Mouse (Mus musculus) hindbrain, embryonic 10.5 days (tissue): ENCODE measurements at regions not wholly inside any gene's neighbourhood (a gene's known extent, or its start where the extent isn't known, plus 50 kb on each side); places are given as distances from the start of the nearest gene placed in this dataset.

Experiments
- DNase-seq: peaks from one replicate; pipeline ENCODE4 v3.0.0-alpha.2; 2017; ENCODE audit warnings: low spot score
- H3K27ac ChIP-seq: fragments of 300-500 bp; sonication (generic); 2 replicates; pipeline ENCODE4 v1.5.1; 2016; ENCODE audit warnings: mild to moderate bottlenecking, moderate library complexity
- H3K27me3 ChIP-seq: fragments of 300-500 bp; sonication (generic); 2 replicates; pipeline ENCODE4 v1.6.1; 2016; ENCODE audit warnings: mild to moderate bottlenecking; ENCODE audit not compliant: poor library complexity, insufficient read depth, severe bottlenecking
- H3K36me3 ChIP-seq: fragments of 300-500 bp; sonication (generic); 2 replicates; pipeline ENCODE4 v1.6.1; 2016; ENCODE audit warnings: mild to moderate bottlenecking, moderate library complexity
- H3K4me1 ChIP-seq: fragments of 300-500 bp; sonication (generic); replicated peaks from 2 replicates; pipeline ENCODE4 v1.6.1; 2016; ENCODE audit warnings: mild to moderate bottlenecking
- H3K4me3 ChIP-seq: fragments of 300-500 bp; sonication (generic); 2 replicates; pipeline ENCODE4 v1.5.1; 2016; ENCODE audit warnings: mild to moderate bottlenecking, moderate library complexity
- H3K9me3 ChIP-seq: fragments of 300-500 bp; sonication (generic); 2 replicates; pipeline ENCODE4 v1.6.1; 2016; ENCODE audit warnings: mild to moderate bottlenecking, moderate library complexity
- WGBS: fragments of 180-500 bp; shearing (Covaris S2); methylation state at CpG from one replicate; pipeline ENCODE4 v1.1.7; 2016; 5-methylcytosine and 5-hydroxymethylcytosine counted together

DNA sequence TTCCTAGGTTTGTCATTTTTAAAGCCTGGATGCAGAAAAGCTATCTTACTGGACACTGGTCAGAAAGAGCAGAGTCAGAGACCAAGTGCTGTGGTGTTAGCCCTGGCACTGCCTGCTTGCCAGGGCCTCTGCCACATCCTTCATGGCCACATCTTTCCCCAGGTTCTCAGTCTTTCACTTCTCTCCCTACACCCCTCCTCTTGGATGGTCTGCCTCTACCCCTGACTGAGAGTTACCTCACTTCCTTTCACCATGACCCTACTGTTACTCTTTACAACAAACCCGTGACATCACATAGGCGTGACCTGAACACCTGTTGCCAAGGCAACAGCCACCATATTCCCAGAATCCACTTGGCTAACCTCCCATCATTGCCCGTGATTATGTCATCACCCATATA lies 191.6 kb upstream of the Jade1 start:
- no peak for DNase-seq
- no peak overlapping the region for H3K27ac ChIP-seq
- WGBS: 92% methylated on average over 3 of the region's 3 CpGs
- no peaks in the 10 kb centered on the region for H3K36me3 ChIP-seq
- peaks cover 6% of the 10 kb centered on the region; the same call in 1 of the 2 replicates for H3K4me1 ChIP-seq
- H3K9me3 ChIP-seq: no peaks in the 10 kb centered on the region
- no peak overlapping the region for H3K4me3 ChIP-seq
- no peaks in the 10 kb centered on the region for H3K27me3 ChIP-seq

DNA sequence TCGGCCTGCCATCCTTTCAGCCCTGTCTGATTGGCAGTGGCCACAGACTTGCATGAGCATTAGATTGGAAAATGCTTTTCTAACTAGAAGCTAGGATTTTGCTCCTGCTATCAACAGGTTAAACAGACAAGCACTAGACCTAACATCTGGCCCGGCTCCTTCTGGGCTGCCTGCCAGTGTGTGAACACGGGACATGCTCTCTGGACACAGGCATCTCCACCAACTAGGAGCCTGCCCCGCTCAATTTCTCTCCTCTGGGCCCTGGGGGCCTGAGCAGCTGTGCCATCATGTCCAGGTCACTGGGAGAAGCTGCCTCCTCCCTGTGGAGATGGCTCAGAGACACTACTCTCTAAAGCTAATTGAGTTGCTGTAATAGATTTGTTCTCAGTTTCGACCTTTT lies 195.3 kb upstream of the Jade1 start:
- Histone ChIP-seq H3K4me1 (0 out of 2 replicates have a peak, but pooled peaks cover 2% of the 10 kb centered on the region), H3K36me3 (no peaks in the 10 kb centered on the region), H3K27me3 (no peaks in the 10 kb centered on the region), H3K27ac (no peak overlapping the region), H3K4me3 (no peak overlapping the region), H3K9me3 (no peaks in the 10 kb centered on the region)
- no peak for DNase-seq
- WGBS: 69% methylated on average over 5 of the region's 5 CpGs

DNA sequence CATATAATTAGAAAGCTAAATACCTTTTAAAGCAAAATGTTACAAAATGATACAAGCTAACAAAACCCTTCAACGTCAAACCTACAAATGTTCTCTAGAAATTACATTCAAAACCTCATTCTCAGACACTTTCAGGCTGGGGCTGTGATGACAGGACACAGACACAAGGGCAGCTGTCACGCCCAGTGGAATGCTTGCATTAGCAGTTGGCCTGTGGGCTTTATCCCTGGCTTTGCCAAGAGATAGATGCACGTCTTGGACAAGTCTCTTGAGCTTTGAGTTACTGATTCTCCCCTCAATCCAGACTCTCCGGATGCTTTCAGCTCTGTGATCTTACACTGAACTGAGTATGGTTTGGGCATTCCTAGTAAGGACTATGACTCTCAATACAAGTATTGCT lies 196.1 kb upstream of the Jade1 start:
- no peak for DNase-seq
- 73% methylated on average over 4 of the region's 4 CpGs for WGBS
- Histone ChIP-seq H3K36me3 (no peaks in the 10 kb centered on the region), H3K4me1 (0 out of 2 replicates have a peak, but pooled peaks cover 2% of the 10 kb centered on the region), H3K27me3 (no peaks in the 10 kb centered on the region), H3K27ac (no peak overlapping the region), H3K4me3 (no peak overlapping the region), H3K9me3 (no peaks in the 10 kb centered on the region)

DNA sequence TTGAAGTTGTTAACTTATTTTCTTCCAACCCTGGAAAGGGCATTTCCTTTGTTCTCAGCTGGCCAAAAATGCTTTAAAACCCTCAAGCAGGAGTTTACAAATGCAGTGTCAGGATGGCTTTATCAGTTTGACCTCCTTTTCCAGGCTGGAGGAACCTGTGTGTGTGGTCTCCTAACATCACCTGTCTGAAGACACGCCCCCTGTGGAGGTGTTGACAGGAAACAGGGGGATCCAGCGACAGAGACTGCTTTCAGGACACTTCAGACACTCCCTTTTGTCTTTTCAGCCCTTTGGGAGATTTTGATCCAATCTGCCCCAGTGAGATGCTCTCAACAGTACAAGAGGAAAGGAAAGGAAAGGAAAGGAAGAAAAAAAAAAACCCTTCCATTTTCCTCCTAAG lies 202.5 kb upstream of the Jade1 start:
- Histone ChIP-seq H3K36me3 (no peaks in the 10 kb centered on the region), H3K4me1 (peaks cover 9% of the 10 kb centered on the region), H3K4me3 (no peak overlapping the region), H3K27me3 (no peaks in the 10 kb centered on the region), H3K9me3 (no peaks in the 10 kb centered on the region), H3K27ac (no peak overlapping the region)
- DNase-seq: no peak
- 15% methylated on average over 2 of the region's 2 CpGs for WGBS

DNA sequence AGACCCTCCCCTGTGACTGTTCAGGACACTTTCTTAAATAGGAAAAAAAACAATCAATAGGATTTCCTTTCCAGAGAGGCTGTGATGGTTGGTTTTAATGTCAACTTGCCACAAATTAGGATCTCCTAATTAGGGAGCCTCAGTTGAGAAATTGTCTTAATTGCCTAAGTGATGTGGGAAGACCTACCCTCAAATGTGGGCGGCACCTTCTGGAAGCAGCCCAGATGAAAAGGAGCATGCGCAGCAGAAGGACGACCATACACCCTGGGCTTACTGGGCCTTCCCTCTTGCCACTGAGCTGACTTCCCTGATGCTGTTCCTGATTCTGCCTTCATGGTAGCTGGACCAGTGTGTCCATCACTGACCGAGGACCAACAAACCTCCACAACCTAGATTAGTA lies 203.7 kb upstream of the Jade1 start:
- Histone ChIP-seq H3K9me3 (no peaks in the 10 kb centered on the region), H3K36me3 (no peaks in the 10 kb centered on the region), H3K27me3 (no peaks in the 10 kb centered on the region), H3K27ac (no peak overlapping the region), H3K4me1 (peaks cover 9% of the 10 kb centered on the region), H3K4me3 (no peak overlapping the region)
- DNase-seq: no peak
- WGBS: 90% methylated on average over 4 of the region's 4 CpGs

DNA sequence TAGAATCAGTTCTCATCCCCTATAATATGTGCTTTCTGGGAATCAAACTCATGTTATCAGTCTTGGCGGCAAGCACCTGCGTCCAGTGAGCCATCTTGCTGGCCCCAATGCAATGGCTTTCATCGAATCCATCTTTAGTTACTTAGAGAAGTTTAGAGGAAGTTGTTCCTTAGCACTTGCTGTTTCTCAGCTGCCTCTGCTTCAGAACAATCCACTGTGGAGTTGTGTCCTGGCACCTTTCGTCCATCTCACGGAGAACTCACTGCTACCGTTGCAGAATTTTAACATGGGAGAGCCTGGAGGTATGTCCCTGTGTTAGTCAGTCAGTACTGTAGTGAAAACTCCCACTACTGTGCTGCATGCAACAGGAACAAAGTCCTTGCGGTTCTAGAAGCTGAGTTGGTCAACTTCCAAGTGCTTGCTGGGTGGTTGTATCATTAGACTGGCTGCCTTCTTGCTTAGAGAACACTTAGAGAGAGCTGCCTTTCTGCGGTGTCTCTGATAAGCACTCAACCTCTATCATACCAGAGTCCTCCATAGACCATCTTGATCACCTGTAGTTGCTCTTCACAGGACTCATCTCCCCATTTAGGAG lies 204.3 kb upstream of the Jade1 start:
- Histone ChIP-seq H3K36me3 (no peaks in the 10 kb centered on the region), H3K4me3 (no peak overlapping the region), H3K4me1 (peaks cover 9% of the 10 kb centered on the region), H3K27me3 (no peaks in the 10 kb centered on the region), H3K27ac (no peak overlapping the region), H3K9me3 (no peaks in the 10 kb centered on the region)
- no peak for DNase-seq
- 93% methylated on average over 8 of the region's 8 CpGs for WGBS

DNA sequence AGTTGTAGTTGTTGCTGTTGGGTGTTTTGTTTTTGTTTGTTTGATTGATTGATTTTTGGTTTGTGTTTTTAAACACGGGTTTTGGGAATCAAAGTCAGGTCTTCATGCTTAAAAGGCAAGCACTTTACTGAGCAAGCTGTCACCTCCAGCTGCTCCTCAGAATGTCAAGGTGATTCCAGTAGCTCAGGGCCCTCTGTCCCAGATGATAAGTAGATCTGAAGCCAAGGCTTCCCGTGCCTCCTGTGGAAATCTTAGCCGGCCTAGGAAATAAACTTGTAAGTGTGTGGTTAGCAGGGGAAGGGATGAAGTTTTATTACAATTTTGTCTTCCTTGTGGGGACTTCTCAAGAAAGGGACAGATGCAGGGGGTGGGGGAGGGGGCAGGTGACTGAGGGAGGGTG lies 205.2 kb upstream of the Jade1 start:
- Histone ChIP-seq H3K27ac (no peak overlapping the region), H3K9me3 (no peaks in the 10 kb centered on the region), H3K4me1 (peaks cover 9% of the 10 kb centered on the region), H3K36me3 (no peaks in the 10 kb centered on the region), H3K27me3 (no peaks in the 10 kb centered on the region), H3K4me3 (no peak overlapping the region)
- 80% methylated on average over 3 of the region's 3 CpGs for WGBS
- DNase-seq: no peak

DNA sequence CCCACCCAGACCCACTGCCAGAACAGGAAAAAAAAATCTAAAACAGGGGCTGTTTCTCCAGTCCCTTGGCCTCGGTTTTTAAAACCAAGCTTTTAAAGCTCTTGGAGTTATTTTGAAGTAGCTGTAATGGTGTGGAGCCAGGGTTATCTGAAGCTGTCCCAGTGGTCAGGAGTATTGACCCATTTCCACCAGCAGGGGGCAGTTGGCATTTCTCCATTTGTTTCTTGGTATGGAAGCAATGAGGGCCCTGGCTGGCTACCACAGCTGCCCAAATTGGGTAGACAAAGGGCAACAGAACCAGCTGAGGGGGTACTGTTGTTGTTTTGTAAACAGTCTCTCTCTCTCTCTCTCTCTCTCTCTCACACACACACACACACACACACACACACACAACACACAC lies 206.7 kb upstream of the Jade1 start:
- WGBS: 53% methylated on average over 1 of the region's 1 CpGs
- peak; percentile 37 for DNase-seq

DNA sequence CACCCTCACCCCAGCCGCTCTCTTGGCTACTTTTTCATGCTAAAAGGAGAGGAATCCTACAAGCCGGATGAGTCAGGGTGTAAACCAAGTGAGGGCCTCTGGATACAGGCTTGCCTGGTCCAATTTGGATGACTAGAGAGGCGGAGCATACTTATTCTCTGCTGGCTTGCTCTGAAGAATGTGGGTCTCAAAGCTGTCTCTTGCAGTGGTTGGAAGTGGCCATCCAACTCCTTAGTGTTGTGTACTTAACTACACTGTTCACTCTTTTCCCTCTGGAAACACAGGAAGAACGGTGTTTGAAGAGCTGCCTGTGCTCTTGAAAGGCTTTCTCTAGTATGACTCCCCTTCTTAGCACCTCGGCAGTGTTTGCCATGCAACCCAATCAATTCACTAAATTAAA lies 208.7 kb upstream of the Jade1 start:
- H3K4me3 ChIP-seq: no peak overlapping the region
- no peaks in the 10 kb centered on the region for H3K9me3 ChIP-seq
- H3K27ac ChIP-seq: no peak overlapping the region
- H3K4me1 ChIP-seq: no peaks in the 10 kb centered on the region
- H3K27me3 ChIP-seq: no peaks in the 10 kb centered on the region
- DNase-seq: no peak
- no peaks in the 10 kb centered on the region for H3K36me3 ChIP-seq
- 69% methylated on average over 5 of the region's 5 CpGs for WGBS

More for the DNA sequence above, 206.7 kb upstream of the Jade1 start:
- Histone ChIP-seq H3K27ac (no peak overlapping the region), H3K4me3 (no peak overlapping the region), H3K27me3 (no peaks in the 10 kb centered on the region), H3K4me1 (peaks cover 9% of the 10 kb centered on the region), H3K36me3 (no peaks in the 10 kb centered on the region), H3K9me3 (no peaks in the 10 kb centered on the region)

DNA sequence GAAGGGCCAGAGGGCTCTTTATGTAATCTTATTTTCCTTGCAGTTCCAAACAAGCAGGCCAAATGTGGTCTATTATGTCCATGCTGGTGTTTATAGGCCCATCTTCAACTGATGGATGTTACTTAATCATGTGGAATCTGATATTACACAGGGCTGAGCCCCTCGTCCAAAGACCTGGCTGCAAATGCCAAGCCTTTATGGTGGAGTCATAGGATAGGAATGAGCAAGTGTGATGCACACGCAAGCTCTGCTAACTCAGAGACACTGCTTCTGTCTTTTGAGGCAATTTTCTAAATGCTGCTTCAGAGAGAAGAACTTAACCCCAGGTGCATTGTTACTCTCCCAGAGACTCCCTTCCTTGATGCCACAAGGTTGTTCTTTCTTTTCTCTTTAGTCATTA lies 212.1 kb upstream of the Jade1 start:
- Histone ChIP-seq H3K36me3 (no peaks in the 10 kb centered on the region), H3K4me1 (no peaks in the 10 kb centered on the region), H3K4me3 (no peak overlapping the region), H3K27me3 (no peaks in the 10 kb centered on the region), H3K27ac (no peak overlapping the region), H3K9me3 (no peaks in the 10 kb centered on the region)
- 88% methylated on average over 2 of the region's 2 CpGs for WGBS
- no peak for DNase-seq

DNA sequence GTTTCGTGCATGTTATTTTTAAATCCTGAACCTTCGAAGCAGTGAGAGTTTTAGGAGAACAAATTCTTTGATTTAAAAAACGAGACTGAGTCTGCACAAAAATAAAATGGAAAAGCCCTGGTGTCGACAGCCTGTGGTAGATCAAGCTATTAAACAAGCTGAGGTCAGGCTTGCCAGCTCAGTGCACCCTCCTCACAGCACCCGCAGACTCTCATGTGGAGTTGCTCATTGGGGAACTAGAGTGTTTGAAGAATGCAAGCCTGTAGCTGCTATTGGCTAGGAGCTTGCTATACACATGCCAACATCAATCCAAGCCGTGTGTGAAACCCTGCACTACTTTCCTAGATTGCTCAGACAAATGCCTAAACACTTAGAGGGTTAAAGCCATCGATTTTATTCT lies 223.1 kb upstream of the Jade1 start:
- 79% methylated on average over 7 of the region's 7 CpGs for WGBS
- Histone ChIP-seq H3K4me3 (no peak overlapping the region), H3K9me3 (peaks cover 6% of the 10 kb centered on the region; the same call in 1 of the 2 replicates), H3K27me3 (no peaks in the 10 kb centered on the region), H3K4me1 (no peaks in the 10 kb centered on the region), H3K36me3 (no peaks in the 10 kb centered on the region), H3K27ac (no peak overlapping the region)
- no peak for DNase-seq

DNA sequence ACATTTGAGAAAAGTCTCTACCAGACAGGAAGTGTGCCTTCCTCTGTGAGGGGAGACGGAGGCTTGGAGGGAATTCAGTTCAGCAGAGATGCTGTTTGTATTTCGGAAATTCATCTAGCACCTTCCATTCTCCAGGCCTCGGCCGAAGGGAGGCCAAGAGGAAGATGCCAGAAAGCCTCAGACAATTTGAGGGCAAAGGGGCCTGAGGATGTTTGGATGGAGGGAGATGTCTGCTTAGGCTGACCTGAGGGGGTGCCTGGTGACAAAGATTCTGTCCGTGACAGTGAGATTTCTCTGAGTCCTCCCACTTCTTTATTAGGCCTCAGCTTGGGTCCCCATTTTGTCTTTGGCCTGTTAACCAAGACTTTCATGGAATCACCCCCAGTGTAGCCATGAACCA lies 225.2 kb upstream of the Jade1 start:
- Histone ChIP-seq H3K9me3 (peaks cover 6% of the 10 kb centered on the region; the same call in 1 of the 2 replicates), H3K36me3 (no peaks in the 10 kb centered on the region), H3K27me3 (no peaks in the 10 kb centered on the region), H3K27ac (no peak overlapping the region), H3K4me3 (no peak overlapping the region), H3K4me1 (no peaks in the 10 kb centered on the region)
- DNase-seq: no peak
- WGBS: 78% methylated on average over 5 of the region's 5 CpGs

DNA sequence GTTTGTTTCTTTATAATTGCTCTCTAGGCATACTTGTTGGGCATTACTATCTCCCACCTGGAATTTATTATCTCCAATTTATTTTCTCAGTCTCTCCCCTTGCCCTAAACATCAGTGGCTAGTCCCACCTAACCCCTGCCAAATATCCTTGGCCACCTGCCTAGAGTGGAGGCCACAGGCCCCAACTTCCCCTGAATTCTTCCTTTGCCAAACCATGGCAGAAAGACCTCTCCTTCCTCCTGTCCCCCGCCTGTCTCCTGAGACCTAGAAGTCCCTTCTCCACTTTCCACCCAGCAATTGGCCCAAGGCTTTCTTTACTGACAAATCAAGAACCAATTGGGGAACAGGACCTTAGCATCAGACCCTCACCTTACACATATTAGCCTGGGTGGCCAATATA lies 226.7 kb upstream of the Jade1 start:
- WGBS: 73% methylated on average over 1 of the region's 1 CpGs
- no peaks in the 10 kb centered on the region for H3K27me3 ChIP-seq
- no peak for DNase-seq
- no peaks in the 10 kb centered on the region for H3K4me1 ChIP-seq
- no peak overlapping the region for H3K27ac ChIP-seq
- peaks cover 2% of the 10 kb centered on the region; the same call in 1 of the 2 replicates for H3K9me3 ChIP-seq
- H3K36me3 ChIP-seq: no peaks in the 10 kb centered on the region
- H3K4me3 ChIP-seq: no peak overlapping the region
